1 mouse cellular context compared by ENCODE assay signal in the genomic region with DNA sequence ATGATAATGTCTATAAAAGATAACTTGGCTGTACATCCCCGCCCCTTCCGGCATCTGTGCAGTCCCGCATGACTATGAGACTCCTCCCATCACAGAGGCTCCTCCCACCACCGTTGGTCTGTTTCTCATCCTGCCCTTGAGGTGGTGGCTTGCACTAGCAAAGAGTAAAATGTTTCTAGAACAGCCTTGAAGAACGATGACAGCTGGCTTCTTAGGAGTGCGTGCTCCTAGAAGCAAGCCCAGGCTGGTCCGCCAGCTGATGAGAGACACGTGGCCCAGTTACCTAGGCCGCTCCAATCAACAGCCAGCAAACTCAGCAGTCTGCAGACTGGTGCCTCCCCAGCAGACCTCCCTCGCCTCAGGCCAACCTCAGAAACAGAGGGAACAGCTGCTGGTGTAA.
TF ChIP-seq lines count a peak whose summit lies in the region.

No protein-coding gene starts in this region.

TF ChIP-seq in CH12.LX, 34 proteins besides CTCF, POLR2A, EP300 and RAD21 (continued from another document):
- TF ChIP-seq GABPA (IDR thresholded peaks at IDR 0.05; ENCODE audit: insufficient replicate concordance, low read depth, low read length) (no peak), MAX (IDR thresholded peaks at IDR 0.05; ENCODE audit: low read length) (peak; percentile 89), SMC3 (IDR thresholded peaks at IDR 0.05; ENCODE audit: low read depth, low read length) (no peak), MAZ (IDR thresholded peaks at IDR 0.05; ENCODE audit: low read depth, low read length) (no peak), TCF12 (IDR thresholded peaks at IDR 0.05; ENCODE audit: low read depth, low read length) (peak; percentile 61; the same call in 1 of the 2 replicates), USF2 (conservative IDR thresholded peaks at IDR 0.05; ENCODE audit: low read depth, low read length) (peak; percentile 58), JUN (IDR thresholded peaks at IDR 0.05; ENCODE audit: insufficient read depth, low read depth, low read length) (no peak), MYC (IDR thresholded peaks at IDR 0.05; ENCODE audit: low read depth, low read length) (peak; percentile 57; the same call in 1 of the 2 replicates)
TF ChIP-seq in CH12.LX: peak in this region for 10.
